Mouse (Mus musculus): ENCODE measurements around the gene Dhrs3.

Dhrs3 gene

DNA sequence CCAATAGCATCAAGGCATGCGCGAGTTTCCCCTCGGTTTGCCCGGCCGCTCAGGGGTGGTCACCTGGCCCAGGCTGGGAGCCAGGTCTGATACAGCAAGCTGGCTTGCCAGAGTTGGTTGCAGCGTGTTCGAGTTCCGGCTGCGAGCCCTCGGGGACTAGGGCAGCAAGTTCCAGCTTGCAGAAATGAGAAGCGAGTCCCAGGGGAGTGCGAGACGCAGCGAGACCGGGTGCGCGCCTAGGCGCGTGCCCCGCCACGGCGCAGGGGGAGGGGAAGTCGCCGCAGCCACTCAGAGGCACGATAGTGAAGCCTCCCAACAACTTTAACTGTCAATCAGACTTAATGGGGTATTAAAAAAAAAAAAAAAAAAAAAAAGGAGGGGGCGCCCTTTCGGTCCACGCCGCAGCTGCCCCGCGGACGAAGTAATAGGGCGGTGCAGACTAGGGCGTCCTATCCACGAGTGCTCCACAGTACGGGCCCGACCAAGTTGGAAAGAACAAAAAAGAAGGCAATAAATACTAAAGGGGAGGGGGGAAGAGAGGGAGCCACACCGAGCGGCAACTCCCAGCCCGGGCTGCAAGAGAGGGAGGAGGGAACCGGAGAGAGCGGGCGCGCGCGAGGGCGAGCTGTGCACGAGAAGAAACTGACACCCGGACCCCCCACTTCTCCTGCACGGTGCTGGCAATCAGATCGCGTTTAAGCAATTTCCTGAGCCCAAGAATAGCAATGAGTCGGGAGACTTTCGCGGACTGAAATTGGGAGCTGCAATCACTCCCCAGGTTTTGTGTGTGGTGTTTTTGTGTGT is at the start of gene Dhrs3:
Gene Dhrs3 (plus strand): TSS at position 695 of the 804 bp plus-strand sequence.
- in situ Hi-C loops (cut with MboI; ENCODE audit: low sequenced_read_pairs) = loop anchor here (25.0 kb wide), 2 partner anchors 245 to 395 kb away; no protein-coding TSS in a partner anchor

DNA sequence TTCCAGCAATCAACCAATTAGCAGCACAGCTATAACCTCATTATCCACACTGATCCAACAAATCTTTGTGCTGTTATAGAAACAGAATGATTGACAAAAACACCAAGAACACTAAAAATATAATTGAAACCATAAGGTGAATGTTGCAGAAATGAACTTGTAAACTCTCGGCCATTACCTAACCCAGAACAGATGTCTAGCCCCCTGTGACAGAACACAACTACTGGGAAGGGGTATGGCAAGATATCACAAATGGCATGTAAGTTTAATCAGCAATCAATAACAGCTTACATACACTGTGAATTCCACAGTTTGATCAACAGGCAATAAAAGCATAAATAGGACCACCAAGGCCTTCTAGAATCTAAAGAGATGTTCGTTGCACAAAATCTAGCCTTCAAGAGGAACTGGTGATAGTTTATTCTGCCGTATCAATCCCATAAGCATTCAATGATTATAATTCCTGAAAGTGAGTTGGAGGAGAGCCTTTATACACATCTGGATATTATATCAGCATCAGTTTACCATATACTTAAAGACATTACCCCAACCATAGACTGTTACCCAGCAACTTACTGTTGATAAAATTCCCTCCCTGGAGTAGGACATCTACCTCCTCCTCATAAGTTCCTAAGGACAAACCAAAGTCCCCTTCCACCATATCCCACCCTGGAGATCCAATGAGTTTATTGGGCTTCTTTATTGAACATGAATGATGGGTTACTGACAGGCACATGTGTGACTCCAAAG is 30.7 kb upstream of the Dhrs3 start:
- in situ Hi-C loops (cut with MboI; ENCODE audit: low sequenced_read_pairs) = no loop called here

DNA sequence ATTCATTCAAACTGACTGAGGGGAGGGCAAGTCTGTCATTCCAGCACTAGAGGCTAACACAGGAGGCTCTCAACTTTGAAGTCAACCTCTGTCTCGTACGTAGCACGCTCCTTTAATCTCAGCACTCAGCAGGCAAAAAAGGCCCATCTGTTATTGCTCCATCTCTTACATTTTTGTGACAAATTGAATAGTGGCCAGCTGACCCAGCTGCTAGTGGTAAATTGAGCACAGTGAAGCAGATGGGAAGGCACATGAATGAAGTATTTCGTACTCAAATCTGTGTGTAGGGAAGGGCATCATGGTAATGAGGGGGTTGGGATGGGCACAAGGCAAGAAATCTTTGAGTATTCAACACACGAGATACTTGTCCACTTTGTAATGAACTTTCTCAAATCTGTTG is 24.7 kb upstream of the Dhrs3 start:
- in situ Hi-C loops (cut with MboI; ENCODE audit: low sequenced_read_pairs) = no loop called here

DNA sequence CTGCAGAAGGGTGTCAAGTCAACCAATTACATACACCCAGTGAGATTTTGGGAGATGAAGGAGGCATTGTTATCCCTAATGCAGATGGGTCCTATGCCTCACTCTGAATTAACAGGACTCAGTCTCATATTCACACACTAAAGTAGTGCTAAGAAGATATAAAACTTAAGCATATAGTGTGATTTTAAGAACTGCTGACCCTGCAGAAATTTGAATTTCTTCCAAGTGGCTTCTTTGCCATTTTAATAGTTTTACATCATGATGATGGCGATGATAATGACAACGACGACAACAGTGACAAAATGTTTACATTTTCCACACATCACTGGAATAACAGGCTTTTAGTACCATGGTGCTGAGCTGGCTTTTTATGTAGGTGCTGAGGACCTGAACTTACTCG is 24.0 kb upstream of the Dhrs3 start:
- in situ Hi-C loops (cut with MboI; ENCODE audit: low sequenced_read_pairs) = no loop called here

DNA sequence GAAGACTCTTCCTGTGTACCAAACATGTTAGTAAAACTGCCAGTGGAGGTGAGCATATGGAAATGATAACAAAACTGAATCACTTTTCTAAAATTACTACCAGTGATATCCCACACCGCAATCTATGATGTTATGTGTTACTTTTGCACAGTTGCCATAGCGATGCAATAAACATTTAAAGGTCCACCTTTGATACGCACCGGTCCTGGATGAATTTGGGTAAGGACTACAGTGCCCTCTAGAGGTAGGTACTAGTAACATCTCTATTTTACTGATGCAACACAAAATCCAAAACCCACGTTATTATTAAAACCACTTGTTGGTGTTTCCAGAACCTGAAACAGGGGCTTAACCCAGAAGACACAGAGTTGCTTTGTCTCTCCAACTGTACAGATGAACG is 19.7 kb upstream of the Dhrs3 start:
- in situ Hi-C loops (cut with MboI; ENCODE audit: low sequenced_read_pairs) = no loop called here

DNA sequence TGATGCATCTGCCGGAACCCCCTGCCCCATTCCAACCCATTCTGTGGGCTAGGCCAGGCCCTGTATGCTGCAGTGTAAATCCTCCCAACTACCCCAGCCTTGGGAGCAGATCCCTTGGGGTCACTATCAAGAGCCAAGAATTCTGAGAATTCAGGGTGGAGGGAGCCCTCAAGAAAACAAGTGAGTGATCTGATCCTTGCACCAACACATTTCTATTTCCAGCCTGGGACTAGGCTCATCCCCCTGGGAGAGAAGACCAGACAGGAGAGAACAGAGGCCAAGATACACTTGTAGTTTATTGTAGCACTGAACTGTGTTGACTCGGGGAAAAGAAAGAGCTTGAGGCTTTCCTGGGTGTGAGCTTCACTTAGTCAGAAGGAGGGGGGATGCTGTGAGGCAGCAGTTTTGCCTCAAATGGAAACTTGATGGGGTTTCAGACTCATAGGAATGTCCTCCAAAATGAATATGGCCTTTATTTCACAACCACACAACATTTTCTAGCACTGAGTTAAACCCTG is 17.0 kb upstream of the Dhrs3 start:
- in situ Hi-C loops (cut with MboI; ENCODE audit: low sequenced_read_pairs) = loop anchor here (25.0 kb wide), 2 partner anchors 262 to 412 kb away; no protein-coding TSS in a partner anchor

DNA sequence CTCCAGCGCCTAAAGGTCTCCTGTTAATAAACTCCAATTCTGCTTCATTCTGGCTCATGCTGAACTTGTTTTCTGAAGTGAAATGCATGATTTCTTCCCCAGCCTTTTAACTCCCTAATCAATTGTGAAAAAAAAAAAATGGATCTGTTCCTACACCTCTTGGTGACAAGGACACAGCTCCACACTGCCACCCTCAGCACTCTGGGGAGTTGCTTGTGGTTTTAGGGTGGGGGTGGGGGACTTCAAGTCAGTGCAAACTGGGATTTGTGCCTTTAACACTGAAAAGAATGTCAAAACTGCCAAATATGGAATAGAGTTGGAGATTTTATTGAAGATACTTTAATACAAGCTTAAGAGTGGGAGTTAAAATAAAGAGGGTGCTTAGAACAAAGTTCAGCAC is 13.1 kb upstream of the Dhrs3 start:
- in situ Hi-C loops (cut with MboI; ENCODE audit: low sequenced_read_pairs) = loop anchor here (25.0 kb wide), 2 partner anchors 258 to 408 kb away; no protein-coding TSS in a partner anchor

DNA sequence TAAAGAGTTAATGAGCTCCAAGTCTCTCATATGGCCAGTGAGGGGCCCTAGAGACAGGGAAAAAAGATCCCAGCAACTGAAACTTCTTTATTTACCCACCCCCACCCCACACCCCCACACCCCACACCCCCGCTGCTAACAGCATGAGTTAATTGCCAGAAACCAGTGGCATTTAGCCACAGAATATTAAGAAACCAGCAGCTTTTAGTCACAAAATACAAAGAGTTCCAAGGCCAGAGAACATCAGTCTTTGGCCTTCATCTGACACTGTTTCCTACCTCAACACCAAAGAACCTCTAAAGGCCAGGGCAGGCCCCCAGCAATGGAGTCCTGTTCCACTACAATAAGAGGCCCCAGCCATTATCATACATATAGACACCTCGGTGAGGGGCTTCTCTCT is 11.3 kb upstream of the Dhrs3 start:
- in situ Hi-C loops (cut with MboI; ENCODE audit: low sequenced_read_pairs) = loop anchor here (25.0 kb wide), 2 partner anchors 256 to 406 kb away; no protein-coding TSS in a partner anchor

DNA sequence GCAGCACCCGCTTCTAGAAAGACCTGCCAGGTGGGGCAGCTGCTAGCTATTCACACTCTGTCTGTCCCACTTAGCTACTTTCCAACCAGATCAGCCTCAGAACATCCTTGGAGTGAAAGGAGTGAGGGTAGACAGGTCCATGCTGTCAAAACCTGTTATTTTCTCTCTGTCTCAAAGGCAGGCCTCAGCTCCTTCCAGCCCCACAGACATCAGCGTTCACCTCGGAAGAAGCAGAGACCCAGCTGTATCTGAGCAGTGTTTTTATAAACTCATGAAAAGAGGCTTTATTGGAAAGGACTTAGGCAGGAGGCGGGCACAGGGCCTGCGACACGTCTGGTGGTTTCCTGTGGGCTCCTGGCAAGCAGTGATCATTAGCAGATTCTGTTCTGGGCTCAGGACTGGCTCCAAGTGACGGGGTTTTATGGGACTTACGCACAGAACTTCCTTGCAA is 9.7 kb upstream of the Dhrs3 start:
- in situ Hi-C loops (cut with MboI; ENCODE audit: low sequenced_read_pairs) = loop anchor here (25.0 kb wide), 2 partner anchors 254 to 404 kb away; no protein-coding TSS in a partner anchor

DNA sequence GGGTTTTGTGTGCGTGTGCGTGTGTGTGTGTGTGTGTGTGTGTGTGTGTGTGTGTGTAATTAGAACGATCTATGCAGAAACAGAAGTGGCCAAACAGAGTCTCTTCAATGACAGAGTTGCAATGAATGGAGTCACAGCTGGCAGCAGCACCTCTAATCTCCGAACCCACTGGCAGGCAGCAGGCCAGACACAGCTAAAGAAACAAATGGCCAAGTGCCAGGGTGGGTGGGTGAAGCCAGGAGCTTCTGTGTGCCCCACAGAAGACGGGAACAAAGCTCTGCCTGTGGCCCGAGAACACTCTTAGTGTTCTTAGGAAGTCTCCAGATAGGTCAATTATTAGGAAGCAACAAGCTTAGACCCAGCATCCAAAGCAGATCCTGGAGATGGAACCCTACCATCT is 6.2 kb upstream of the Dhrs3 start:
- in situ Hi-C loops (cut with MboI; ENCODE audit: low sequenced_read_pairs) = loop anchor here (25.0 kb wide), 2 partner anchors 251 to 401 kb away; no protein-coding TSS in a partner anchor

DNA sequence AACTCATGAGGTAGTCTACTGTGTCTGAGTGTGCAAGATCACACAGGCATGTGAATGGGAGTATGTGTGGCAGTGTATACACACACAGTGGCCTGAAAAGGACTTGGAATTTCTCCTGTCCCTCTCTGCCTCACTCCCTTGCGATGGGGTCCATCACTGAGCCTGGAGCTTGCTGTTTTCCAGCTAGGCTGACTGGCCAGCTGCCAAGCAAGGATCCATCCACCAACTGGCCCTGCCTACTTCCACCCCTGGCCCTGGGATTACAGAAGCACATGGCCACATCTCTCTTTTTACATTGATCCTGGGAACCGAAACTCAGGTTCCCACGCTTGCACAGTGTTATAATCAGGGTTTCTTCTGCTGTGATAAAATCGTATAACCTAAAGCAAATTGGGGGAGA is 3.9 kb upstream of the Dhrs3 start:
- in situ Hi-C loops (cut with MboI; ENCODE audit: low sequenced_read_pairs) = loop anchor here (25.0 kb wide), 2 partner anchors 249 to 399 kb away; no protein-coding TSS in a partner anchor

DNA sequence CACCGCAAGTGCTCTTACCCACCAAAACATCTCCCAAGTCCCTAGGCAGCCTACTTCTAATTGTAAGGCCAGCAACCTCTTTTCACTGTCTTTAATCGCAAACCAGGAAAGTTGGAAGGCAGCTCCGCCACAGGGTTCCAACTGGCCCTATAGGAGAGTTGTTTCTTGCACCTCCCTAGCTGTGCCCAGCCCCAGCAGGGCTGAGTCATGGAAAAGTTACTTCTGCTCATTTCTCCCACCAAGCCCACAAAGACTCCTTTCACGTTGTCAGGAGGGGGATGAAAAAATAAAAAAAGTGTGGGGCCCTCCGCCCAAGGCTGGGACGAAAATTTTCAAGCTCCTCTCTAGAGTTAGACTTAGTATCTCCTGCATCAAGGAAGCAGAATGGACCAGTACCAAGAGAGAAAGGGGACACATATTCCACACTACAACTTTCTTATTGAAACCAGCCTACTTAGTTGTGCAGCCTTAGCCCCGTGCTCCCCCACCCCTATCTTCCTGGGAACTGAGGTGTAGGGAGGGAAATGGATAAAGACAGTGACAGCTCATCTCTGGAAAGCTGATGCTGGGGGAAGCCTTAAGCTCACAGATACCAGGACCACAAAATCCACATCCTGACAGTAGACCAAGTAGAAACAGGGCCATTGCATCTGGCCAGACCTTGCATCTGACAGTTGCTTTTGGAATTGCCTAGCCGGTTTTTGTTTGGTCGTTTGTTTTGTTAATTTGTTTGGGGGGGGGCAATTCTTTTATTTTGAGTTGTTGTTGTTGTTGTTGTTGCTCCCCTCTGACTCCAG is 2.9 kb upstream of the Dhrs3 start:
- in situ Hi-C loops (cut with MboI; ENCODE audit: low sequenced_read_pairs) = loop anchor here (25.0 kb wide), 2 partner anchors 248 to 398 kb away; no protein-coding TSS in a partner anchor

DNA sequence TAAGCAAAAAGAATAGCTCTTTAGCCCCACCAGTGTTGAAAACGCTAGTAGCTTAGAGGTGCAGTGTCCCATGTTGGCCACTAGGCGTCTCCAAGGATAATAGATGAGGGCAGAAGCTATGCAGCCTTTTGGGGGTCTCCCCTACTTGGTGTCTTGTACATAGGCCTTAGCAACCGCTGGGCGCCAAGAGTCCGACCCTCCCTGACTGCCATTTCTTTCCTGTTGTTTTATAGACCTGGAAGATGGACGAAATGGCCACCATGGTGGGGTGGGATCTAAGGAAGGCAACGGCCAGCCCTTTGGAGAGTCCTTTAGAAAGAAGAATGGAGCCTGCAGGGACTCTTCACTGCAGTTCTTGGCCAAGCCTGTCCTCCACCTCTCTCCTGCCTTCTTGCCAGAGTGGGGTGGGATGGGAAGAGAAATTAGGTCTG is 1.9 kb upstream of the Dhrs3 start:
- in situ Hi-C loops (cut with MboI; ENCODE audit: low sequenced_read_pairs) = loop anchor here (25.0 kb wide), 2 partner anchors 247 to 397 kb away; no protein-coding TSS in a partner anchor

DNA sequence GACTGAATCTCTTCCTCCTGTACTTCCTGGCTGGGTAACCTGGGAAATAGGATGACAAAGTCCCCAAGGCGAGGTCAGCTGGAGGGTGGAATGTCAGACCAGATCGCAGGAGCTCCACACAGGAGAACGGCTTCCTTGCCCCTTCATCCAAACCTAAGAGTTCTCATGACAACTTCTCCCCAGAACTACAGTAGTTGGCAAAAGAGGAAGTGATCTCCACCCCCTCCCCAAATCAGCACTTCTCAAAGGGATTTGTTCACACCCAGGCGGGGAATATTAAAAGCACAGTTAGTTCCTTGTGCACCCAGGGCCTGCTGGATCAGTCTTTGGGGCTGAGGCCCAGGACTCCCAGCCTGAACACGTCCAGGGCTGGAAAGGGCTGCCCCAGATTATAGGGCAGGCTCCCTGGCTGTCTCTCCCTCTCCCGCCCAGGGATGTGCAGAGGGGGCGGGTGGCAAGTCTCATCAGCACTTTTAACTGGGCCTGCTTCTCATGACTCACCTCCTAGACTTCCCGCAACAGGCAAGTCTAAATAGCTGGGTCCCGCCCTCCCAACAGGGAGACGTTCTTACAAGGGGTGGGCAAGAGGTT is 1.4 kb upstream of the Dhrs3 start:
- in situ Hi-C loops (cut with MboI; ENCODE audit: low sequenced_read_pairs) = loop anchor here (25.0 kb wide), 2 partner anchors 246 to 396 kb away; no protein-coding TSS in a partner anchor

DNA sequence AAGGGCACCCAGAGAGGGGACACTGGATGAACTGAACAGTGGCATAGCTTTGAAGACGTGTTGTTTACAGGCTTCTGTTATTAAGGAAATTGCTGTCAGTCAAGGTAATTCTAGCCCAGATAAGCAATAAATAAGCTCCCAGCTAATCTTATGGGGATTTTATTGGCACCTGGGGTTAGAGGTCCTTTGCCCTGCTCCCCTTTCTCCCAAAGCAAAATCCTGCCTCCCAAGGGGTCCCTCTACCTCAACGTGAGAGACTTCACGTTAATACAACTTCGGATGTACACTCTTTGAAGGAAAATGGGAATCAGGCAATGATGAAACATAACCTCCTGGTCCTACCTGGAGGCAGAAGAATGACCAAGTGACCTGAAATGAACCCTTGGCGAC is 889 bp upstream of the Dhrs3 start:
- in situ Hi-C loops (cut with MboI; ENCODE audit: low sequenced_read_pairs) = loop anchor here (25.0 kb wide), 2 partner anchors 246 to 396 kb away; no protein-coding TSS in a partner anchor

DNA sequence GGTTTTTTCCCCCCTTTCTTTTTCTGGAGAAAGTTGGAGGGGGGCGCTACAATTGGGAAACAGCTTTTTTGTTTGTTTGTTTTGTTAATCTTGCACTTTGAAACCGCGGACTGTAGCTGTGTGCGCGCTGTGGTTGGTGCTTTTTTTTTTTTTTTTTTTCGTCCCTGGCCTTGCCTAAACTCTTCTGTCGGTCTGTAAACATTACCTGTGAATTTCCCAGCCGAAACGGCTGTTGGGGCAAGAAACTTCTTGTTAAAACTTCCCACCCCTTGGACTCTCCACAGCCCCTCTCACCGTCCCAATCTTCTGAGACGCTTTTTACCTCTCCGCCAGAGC is 278 bp downstream of the Dhrs3 start:
- in situ Hi-C loops (cut with MboI; ENCODE audit: low sequenced_read_pairs) = loop anchor here (25.0 kb wide), 2 partner anchors 244 to 394 kb away; no protein-coding TSS in a partner anchor

DNA sequence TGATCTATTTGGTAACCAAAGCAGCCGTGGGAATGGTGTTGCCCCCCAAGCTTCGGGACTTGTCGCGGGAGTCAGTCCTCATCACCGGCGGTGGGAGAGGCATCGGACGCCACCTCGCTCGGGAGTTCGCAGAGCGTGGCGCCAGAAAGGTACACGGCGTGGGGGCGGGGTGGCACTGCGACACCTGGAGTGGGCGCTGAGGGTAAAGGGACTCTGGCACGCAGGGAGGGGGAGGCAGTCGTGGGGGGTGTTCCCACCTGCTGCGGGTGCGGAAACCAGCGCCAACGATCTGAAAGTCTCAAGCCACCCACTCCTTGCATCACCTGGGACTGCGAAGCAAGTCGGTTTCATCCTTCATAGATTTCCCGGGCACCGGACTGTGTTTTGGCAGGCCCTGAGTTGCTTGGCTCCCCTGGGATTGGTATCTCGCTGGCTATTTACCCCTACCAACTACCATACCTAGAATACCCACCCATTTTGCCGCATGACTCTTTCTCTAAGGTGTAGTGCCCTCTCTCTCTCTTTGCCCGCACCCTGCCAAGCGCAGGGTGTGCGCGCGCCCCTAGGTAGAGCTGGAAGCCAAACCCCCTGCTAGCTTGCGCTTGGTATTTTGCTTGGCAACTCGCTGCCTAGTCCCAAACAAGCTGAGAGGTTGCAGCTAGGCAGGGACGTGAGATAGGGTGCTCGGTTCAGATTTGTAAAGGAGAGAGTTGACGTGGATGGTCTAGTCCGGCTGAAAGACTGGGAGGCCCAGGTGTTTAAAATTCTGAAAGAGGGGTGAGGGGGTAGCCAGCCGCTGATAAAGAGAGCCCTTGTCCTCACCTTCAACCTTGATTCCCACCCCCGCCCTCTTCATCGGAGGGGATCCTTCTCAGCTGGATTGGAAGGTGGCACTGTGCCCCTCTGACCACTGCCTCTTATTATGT is 1.2 kb downstream of the Dhrs3 start:
- in situ Hi-C loops (cut with MboI; ENCODE audit: low sequenced_read_pairs) = loop anchor here (25.0 kb wide), 2 partner anchors 243 to 393 kb away; no protein-coding TSS in a partner anchor

DNA sequence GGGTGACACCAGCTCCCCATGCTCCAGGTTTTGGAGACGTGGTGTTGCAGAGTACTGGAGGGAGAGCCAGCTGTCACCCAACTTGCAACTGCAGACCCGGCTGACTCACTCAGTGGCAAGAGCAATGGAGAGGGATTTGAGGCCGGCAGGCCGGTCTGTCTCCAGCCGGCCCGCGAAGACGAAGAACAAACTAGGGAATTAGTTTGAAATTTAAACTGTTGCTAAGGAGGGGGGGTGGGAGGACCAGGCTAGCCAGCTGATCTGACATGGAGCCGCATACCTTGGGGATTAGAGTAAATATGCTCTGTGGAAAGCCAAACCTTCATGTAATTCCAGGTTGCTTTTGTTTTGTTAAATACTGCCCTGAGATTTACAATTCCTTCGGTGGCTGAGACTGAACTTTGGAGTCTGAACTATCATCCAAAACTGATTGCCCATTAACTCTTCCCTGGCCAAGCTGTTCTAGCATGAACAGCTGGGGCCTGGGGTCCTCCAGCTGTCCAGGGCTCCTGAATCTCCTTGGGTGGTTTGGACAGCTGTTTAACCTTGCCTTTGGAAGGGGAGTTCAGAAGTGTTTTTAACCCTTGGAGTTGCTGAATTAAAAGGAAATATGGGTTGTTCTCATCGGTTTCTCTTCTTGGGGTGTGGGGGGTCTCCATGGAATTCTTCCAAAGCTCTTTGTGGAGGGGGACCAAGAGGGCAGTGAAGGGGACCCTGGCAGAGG is 2.0 kb downstream of the Dhrs3 start:
- in situ Hi-C loops (cut with MboI; ENCODE audit: low sequenced_read_pairs) = loop anchor here (25.0 kb wide), 2 partner anchors 243 to 393 kb away; no protein-coding TSS in a partner anchor
